Mouse (Mus musculus) liver, adult 2 months (tissue): Measurements from ENCODE around the gene Olfr547.

ENCODE experiments used
- CTCF ChIP-seq: fragments of 200-500 bp; IDR thresholded peaks from 2 replicates; pipeline ENCODE4 v1.5.1; 2011; ENCODE audit warnings: low read depth, low read length, control low read depth
- POLR2A ChIP-seq: fragments of 200-500 bp; IDR thresholded peaks from 2 replicates; pipeline ENCODE4 v1.6.1; 2011; ENCODE audit warnings: low read length, control low read depth; ENCODE audit not compliant: insufficient read depth; ENCODE audit errors: extremely low read depth

DNA sequence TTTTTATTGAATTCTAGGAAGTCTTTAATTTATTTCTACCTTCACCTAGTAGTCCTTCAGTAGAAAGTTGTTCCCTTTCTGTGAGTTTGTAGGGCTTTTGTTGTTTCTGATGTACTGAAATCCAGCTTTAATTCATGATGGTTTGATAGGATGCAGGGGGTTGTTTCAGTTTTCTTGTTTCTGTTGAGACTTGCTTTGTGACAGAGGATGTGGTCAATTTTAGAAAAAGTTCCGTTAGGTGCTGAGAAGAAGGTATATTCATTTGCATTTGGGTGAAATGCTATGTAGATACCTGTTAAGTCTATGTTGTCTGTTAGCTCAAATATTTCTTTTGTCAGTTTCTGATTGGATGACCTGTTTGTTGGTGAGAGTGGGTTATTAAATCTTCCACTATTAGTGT, 5.5 kb upstream of the Olfr547 start:
- TF ChIP-seq CTCF (no peak), POLR2A (no peak)
